Mouse (Mus musculus): ENCODE data around the gene Nhej1.

Gene Nhej1

DNA sequence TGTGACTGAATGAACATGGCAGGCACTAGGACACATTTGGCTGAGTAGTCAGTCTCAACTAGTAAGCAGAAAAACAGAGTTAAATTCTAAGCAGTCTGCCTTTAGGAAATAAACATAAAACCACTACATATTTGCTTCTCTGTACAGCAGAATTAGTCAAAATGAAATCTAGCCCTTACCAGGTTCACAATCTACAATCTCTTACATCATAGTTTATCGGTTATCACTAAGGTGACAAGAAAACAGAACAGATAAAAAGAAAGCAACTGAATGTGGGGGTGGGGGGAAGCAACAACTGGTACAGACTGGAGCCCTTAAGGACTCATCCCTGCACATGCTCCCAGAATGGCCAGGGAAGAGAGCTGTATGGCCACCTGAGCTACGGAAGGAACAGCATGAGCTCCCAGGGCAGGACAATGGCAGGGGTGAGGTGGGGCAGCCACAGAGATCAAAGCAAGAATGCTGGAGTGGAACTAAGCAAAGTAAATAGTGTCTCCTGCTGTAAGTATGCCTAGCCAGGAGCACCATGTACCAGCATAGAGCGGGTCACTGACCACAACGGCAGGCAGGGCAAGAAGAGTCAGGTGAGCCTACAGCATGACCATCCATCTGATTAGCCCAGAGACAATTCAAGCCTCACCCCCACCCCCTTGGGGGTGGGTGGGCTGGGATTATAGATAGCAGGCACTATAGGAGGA lies 153.5 kb downstream of the Nhej1 start:
- no peak for DNase-seq

DNA sequence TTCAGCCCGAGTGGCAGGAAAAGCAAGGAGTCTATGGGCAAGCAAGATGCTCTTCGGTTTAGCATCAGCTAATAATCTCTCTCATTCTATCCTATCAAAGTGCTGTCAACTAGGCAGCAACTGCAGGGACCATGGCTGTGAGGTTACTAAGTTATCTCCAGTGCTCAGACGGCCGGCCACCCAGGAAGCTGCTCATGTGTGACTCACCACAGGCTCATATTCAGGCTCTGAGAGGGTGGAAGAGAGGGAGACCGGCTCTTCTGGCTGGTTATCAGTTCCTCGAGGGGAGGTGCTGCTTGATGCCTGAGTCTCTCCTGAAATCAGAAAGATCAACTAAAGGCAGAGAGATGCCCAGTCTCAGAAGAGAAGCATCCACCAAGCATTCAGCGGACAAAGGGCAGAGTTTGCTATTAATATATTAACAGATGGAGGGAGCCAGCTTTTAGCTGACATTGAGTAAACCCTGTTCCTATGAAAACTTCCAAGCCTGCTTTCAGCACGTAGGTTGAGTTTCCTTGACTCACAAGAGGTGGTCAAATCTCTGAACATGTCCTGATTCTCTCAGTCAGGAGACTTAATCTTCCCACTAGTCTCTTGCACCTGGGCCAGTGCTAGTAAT lies 156.9 kb downstream of the Nhej1 start:
- DNase-seq: no peak

DNA sequence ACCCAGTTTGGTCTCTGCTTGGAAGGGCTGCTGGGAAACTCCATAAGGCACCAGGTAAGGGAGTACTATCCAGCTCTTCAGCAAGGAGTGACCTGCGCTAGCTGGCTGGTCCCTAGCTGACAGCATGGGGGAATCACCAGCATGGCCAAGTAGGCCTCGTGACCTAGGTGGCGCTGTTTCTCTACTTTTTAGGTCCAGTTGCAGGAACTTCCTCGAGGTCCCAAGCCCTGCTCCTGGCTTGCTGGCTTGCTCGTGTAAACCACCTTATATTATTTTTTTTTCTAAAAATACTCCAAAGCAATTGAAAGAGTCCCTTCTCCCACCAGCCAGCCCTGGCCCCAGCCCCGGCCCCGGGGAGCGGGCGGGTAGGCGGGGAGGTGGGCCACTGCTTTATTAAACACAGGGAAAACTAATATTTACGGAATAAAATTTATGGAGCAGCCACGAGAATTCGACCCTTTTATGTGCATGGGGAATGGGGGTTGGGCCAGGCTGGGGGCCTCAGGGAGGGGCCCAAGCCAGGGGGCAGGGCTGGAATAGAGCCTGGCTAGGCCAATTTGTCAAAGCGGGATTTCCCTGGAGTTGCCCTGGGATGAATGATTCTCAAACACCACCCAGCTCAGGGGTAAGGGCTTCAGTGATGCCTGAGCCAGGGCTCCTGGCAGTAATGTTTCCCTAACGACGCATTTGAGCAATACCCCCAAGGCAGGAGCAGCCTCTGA lies 160.3 kb downstream of the Nhej1 start:
- peak; percentile 43 for DNase-seq

DNA sequence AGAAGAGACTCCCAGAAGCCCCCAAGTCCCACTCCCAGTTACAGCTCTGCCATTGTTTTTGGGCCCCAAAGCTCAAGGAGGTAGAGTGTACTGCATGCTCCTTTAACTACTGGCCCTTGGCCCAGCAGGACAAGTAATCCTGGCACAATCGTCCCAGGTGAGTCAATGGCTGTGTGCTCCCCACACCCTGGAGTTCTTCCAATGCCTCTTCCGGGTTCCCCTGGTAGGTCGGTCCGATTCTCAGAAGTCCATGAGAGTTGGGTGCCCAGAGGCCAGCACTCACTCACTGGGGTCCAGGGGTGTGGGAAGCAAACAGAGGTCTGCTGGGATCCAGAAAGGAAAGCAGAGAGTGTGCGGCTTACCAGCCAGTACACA lies 162.2 kb downstream of the Nhej1 start:
- DNase-seq: no peak

DNA sequence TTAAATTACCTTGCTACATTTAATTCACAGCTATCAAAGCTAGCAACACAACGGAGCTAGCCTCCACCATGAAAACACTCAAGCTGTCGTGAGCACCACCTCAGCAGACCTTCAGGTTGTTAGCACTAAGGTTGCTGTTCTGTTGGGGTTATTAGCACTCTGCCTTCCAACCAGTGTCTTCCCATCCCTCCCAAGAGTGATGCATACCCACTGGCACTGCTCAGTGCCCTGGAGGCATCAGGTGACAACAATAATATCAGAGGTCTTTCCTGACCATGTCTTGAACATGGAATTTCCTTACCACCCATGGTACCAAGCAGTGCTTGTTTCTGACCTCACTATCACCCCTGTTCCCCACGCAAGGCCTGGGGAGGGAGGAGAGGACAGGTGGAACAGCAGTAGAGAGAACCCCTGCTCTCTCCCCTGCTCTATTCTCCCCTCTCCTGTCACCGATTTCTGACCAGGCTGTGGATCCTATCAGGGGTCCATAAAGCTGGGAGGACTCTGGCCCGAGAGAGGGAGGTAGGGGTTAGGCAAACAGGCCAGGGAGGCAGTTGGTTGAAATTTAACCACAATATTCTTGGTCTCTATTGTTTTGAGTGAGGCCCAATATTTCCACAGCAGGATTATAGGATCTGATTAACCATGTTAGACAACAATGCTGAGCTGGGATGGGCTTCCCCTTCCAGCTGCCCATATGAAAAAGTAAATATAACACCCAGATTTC lies 162.7 kb downstream of the Nhej1 start:
- DNase-seq: no peak

DNA sequence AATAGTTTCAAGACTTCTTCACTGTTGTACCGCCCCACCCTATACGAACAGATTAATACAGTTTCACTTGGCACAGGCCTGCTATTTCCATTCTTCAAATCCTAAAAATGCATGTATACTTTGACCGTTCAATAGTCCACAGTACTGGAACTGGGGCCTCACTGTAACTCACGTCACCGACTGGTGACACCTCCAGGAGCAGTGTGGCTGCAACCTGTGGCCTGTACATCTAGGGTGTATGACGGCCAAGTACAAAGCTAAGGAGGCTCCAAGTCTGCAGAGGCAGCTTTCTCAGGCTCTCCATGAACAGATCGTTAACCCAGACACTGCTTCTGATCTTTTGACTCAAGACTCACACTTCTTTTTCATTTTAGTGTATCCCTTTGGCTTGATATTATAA lies 163.3 kb downstream of the Nhej1 start:
- DNase-seq: no peak

DNA sequence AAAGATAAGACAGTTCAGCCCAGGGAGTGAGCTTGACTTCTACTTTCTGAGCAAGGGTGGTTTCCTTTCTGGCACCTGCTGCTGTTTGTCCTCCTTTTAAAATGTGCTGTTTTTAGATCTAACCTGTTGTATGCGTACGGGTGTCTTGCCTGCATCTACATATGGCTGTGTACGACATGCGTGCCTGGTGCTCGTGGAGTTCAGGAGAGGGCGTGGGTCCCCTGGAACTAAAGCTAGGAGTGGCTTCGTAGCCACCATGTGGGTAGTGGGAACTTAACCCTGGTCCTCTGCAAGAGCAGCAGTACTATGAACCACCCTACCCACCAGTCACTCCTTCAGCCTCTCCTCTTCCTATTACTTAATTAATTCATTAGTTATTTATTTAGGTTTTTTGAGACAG lies 164.9 kb downstream of the Nhej1 start:
- DNase-seq: no peak

DNA sequence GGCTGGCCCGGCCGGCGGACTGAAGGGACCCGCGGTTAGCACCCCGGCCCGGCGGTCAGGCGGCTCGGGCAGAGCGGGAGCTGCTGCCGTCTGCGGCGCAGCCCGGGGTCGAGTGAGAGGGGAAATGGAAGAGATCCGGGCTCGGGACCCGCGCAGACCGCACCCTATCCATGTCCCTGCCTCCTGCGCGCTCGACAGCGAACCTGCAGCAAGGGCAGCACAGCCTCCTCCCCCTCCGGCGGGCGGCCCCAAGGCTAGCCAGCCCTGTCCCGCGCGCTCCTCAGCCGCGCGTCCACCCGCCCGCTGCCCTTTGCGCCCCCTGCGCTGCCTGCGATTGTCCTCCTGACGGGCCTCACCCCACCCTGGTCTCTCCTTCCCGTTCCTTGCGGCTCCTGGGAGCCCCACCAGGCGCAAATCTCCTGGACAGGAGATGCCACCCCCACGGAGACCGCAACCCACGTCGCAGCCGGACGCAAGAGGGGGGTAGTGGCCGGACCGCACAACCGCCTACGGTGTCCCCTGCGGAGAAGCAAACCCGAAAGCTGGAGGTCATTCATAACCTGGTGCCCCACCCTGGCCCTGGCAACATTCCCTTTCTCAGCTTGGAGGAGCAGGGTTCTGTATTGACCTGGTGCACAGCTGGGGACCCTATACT lies 173.3 kb downstream of the Nhej1 start, which contains the start of gene Ihh:
TSS of gene Ihh (minus strand) at position 117 of the 655 bp plus-strand sequence.
- no peak for DNase-seq

DNA sequence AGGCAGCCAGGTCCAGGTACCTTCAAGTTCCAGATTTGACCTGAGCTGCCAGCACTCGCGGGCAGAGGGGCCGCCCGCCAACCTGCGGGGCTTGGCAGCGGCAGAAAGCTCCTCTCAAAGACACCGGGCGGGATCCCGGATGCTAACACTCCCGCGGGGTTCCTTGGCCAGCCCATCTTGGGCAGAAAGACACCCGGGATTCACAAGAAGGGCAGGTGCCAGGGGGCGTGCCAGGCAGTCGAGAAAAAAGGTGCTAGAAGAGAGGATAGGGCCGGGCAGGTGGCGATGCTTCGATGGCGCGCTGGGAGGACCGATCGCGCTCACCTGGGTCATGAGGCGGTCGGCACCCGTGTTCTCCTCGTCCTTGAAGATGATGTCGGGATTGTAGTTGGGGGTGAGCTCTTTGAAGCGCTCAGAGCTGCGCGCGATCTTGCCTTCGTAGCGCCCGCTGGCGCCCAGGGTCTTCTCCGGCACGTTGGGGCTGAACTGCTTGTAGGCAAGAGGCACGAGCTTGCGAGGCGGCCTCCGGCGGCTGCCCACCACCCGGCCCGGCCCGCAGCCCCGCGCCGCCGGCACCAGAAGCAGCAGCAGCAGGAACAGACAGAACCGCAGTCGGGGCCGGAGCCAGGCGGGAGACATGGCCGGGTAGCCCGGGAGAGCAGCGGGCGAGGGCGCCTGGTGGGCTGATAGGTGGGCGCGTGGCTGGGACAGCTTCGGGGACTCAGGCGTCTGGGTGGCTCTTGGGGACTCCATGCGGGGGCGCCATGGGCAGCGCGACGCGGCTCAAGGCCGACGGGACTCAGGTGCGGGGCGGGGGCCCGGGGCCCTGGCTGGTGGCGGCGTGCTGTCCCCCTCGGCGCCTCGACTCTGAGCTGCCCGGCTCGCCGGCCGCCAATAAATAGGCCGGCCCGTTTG lies 174.2 kb downstream of the Nhej1 start:
- DNase-seq: no peak

DNA sequence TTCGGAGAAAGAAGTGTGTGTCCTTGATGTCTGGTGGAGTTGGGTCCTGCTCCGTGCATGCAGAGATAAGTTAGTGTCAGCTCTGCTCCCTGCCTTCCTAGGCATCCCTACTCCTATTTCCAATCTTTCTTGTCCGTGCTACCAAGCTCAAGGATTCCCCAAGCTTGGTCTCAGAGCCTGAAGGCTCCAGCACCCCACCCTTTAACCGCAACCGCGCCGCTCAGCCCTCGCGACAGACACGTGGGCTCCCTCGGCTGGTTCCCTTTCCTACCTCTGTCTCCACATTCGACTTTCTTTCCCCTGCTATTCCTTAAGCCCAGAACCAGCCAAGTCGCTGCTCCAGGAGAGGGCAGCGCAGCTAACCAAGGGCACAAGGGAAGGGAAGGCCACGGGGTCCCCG lies 174.9 kb downstream of the Nhej1 start:
- DNase-seq: no peak

DNA sequence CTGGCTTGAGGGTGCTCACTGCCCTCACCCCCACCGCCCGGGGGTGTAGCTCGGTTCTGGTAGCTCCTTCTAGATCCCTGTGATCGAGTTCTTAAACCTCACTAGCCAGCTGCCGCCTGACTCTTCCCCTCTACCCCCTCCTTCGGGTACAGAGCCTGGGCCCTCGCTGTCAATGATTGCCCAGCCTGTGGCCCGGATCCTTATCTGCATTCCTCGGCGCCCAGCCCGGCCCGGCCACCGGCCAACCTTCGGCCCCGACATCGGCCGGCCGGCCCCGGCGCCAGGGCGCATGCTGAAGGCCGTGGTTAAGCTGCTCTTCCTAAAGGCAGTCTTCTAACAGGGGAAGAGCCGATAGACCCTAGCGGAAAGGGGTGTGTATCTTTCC lies 175.3 kb downstream of the Nhej1 start:
- no peak for DNase-seq

DNA sequence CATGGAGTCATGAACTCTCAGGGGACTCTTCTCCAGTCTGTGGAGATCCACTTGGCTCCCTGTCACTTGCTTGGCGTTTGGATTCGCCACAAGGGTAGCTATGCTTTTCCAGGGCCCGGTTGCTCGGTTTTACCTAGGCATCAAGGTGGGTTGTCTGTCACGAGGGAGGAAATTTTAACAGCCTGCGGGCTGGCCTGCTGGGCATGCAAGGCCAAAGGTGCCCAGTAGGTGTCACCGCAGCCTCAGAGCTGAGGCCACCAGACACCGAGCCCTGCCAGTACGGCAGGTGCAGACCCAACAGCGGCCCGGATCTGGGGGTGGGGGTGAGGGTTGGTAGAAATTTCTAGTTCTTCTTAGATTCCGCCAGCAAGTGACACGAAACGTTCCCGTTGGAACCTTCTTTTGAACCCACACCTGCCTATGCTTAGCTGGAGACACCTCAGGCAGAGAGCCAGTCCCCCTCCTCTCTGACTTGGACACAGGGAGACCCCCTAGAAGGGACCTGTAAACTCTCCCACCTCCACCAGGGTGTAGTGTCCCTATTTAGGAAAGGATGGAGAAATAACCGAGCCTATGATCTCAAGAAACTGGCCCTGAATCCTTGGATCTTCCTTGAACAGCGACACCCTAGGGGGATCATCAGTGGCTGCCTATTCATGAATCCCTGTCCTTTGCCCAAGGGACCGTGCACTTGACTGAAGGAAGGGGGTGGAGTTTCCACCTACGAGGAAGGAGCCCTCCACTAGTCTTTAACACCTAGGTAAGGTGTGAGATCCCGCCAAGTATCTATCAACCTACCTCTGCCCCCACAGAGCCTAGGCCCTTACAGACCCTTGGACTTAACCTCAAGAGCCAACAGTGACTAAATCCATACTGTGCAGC lies 176.0 kb downstream of the Nhej1 start:
- DNase-seq: peak; percentile 48

DNA sequence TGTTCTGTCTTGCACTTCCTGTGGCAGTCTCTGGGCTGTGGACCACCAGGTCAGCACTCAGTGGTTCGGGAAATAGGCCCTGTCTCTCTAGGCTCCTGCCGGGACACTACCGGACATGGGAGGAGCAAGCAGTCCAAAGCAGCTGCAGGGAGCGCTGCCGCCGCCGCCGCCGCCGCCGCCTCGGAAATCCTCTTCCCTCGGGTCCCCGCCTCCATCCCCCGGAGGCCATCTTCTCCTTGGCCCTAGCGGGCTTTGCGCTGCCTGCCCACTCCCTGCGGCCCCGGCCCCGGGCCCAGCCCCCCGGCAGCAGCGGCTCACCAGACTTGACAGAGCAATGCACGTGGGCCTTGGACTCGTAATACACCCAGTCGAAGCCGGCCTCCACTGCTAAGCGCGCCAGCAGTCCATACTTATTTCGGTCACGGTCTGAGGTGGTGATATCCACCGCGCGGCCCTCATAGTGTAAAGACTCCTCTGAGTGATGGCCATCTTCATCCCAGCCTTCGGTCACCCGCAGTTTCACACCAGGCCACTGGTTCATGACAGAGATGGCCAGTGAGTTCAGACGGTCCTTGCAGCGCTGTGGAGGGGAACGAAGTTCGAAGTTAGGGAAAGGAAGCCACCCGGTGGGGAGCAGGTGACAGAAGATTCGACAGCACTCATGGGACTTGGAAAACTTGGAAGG lies 176.9 kb downstream of the Nhej1 start:
- DNase-seq: no peak

DNA sequence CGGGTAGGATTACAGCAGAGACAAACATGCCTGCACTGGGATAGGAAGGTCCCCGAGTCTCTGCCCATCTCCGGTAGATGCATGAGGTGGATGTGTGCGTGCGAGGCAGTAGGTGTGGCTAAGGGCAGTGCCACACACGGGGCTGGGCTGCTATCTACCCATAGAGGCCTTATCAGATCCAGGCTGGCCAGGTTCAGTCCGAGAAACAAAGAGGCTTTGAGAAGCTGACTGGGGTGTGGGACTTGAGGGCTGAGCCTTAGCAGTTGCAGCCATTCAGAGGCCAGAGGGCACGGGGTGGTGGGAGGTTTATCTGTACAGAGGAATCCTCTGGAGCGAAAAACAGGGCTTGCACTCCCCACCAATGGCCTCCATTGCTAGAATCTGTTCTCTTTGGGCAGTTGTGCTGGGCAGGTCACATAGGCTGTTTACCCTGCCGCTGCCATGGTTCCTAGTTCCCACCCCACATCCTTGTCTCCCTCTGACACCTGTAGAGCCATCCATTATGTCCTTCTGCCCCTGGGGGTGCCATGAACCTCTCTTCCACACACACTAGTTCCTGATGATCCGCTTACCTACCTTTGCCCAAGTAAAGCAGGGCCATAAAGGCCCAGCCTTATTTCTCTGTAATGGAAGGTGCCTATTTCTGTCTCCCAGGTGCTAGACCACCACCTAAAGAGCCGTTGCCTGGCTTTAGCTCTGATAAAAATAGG lies 183.2 kb downstream of the Nhej1 start:
- no peak for DNase-seq

DNA sequence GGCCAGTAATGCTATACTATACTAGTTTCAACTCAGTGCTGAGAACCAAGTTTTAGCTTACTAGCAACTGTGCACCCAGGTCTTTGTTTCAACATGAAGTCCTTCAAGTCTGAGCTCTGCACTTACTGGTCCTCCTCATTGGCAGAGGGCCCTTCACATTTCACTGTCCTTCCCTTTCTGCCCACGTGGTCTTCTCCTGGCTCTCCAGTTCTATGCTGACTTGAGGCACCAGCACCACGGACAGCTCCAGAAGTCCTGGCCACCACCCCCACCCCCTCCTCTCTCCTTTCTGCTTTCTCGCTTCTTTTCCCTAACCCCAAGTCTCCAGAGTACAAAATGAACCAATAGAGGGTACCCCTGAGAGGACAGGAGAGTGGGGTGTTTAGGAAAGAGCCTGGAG lies 185.2 kb downstream of the Nhej1 start:
- DNase-seq: no peak

DNA sequence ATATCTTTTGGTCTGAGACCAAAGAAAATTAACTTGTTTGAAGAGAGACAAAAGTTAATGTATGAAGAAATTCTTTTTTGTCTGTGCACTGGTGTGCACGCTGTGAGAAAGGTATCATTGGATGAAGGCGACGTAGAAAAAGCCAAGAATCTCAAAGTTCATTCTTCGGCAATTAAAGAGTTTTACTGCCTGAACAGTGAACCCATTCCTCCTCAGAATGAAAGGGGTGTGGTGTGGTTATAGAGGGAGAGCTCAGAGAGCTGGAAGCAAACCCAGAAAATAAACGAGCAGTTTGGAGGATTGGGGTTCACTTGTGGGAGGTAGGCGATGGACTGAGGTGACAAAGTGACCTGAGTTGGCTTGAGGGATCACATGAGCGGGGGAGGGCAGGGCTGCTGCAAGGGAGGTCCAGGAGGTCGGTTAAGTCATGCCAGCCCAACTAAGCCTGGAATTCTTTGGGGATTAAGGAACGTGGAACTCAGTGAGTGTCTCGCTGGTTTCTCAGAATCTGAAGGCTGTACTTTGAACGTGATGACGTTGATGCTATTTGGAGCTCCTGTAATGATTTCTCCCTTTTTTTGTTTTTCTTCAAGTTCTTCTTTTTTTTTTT lies 188.7 kb downstream of the Nhej1 start:
- no peak for DNase-seq

DNA sequence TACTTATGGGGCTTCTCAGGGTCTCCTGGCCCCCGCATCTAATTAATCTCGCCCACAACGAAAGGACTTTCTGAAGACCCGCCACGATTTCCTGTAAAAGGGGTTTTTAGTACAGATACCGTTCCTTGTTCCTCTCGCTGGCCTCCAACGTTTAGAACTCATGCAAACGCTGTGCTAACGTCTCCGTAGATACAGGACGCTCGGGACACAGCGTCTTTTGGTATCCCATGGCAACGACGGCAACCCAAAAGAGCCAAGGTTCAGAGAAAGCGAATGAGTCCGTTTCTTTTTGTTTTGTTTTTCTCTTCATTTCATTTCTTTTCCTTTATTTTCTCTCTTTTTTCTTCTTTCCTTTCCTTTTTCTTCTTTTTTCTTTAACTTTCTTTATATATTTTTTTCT lies 189.6 kb downstream of the Nhej1 start, which contains the start of gene Cfap65:
TSS of gene Cfap65 (minus strand) at position 198 of the 400 bp plus-strand sequence.
- DNase-seq: no peak

DNA sequence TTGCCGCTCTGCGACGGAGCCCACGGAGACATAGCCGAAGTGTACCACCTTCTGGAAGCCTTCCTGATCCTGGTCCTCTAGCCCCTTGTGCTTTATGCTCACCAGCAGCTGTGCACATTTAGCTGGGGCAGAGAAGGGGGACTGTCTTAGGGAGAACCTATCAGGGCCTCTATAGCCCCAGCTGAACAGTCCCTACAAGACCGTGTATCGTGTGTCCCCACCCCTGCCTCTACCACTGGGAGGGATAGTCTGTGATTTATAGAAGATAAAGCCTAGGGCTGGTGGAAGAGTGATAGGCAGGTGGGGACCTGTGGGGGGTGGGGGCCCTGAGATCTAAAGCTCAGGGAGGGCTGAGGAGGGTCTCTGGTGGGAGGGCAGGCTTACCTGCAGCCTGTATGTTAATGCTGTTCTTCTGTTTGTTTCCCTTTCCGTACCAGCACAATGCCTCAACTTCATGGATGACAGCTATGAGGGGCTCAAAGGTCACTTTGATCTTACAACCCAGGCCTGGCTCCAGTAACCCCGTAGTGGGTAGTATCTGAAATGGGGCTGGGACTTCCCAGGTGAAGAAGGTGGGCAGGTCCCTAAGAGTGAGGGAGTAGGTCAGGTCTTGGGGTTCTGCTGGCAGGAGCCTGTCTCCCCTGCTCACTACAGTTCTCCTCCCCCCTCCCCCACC lies 197.2 kb downstream of the Nhej1 start:
- DNase-seq: no peak
